In the genomic region with DNA sequence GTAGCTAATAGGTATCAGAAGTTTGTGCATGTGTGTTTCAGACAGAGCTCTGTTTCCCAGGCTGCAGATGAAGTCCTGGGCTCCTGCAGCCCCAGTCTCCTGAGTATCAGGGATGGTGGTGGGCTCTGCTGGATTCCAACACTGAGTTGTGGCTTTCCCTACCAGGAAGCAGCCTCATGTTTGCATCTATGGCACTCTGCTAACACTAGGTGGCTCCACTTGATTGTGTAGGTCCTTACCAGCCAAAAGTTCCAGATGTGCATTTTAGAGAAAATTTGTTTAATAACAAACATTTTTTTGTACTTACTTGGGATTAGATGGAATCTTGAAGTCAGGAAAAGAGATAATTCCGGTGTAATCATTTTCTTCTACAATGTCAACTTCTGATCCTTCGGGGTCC, we compare ENCODE assay signal across 9 mouse cellular contexts. TPM values are rescaled to one million over a fixed set of nuclear protein-coding genes. Genes with fewer than 3 reads are reported as not detected.
DNase-seq lines count a peak whose midpoint lies in the region; ATAC-seq and TF ChIP-seq lines count a peak whose summit lies in the region.
"Had no signal": no experiment of that assay in that cellular context is flagged by ENCODE, and none has a peak within 500 bp of the region (broad histone marks: within the 10 kb centered on the region; RNA-seq: fewer than 3 reads in every experiment).

No protein-coding gene starts in this region.

- H3K4me1 ChIP-seq in ES-E14 (ENCODE audit: control insufficient read depth in 2 of 2, insufficient read depth in 2 of 2, low read length in 2 of 2, poor library complexity in 1 of 2): no peaks in the 10 kb centered on the region
- no peaks in the 10 kb centered on the region; the same call in 1 of the 2 replicates for H3K4me1 ChIP-seq in bone marrow, adult 2 months (ENCODE audit: control insufficient read depth, insufficient read depth, low read length)
- no peaks in the 10 kb centered on the region for H3K4me1 ChIP-seq in hindbrain, postnatal 0 days (ENCODE audit: insufficient read depth, low read length)
- H3K4me1 ChIP-seq in forebrain, embryonic 11.5 days (replicated peaks; ENCODE audit: control insufficient read depth, insufficient read depth, low read length): no peaks in the 10 kb centered on the region

- no peak overlapping the region for H3K4me2 ChIP-seq in hindbrain, postnatal 0 days (ENCODE audit: low read depth, low read length)
- H3K4me2 ChIP-seq in forebrain, embryonic 11.5 days (ENCODE audit: low read depth, low read length, severe bottlenecking): no peak overlapping the region

- in situ Hi-C loops in ES-E14 (cut with MboI; ENCODE audit: low sequenced_read_pairs in 2 of 2, unreplicated experiment in 2 of 2): no loop called here

- H3K36me3 ChIP-seq in ES-E14 (ENCODE audit: control insufficient read depth, insufficient read depth, low read length, poor library complexity, severe bottlenecking): no peaks in the 10 kb centered on the region
- no peaks in the 10 kb centered on the region for H3K36me3 ChIP-seq in hindbrain, postnatal 0 days (ENCODE audit: insufficient read depth, low read length)
- H3K36me3 ChIP-seq in forebrain, embryonic 11.5 days (ENCODE audit: control insufficient read depth, insufficient read depth, low read length): no peaks in the 10 kb centered on the region

- DNase-seq in layer of hippocampus, adult 2 months (ENCODE audit: low spot score in 2 of 2): no peak
- DNase-seq in layer of hippocampus, adult 9-11 months: no peak
- peak; percentile 34 for DNase-seq in ES-E14 (ENCODE audit: low read depth, low spot score)
- peak; percentile 50 for DNase-seq in hindbrain, postnatal 0 days (ENCODE audit: low spot score)
- DNase-seq in retina, embryonic 14.5 days (ENCODE audit: low spot score): peak; percentile 55
- DNase-seq in forebrain, embryonic 11.5 days (ENCODE audit: low spot score): no peak
- no peak for DNase-seq in cerebellum, postnatal 36 days

- no peak overlapping the region for H3K27ac ChIP-seq in layer of hippocampus, adult 2 months
- no peak overlapping the region for H3K27ac ChIP-seq in ES-E14 (ENCODE audit: insufficient read depth, low read depth, low read length, poor library complexity, severe bottlenecking)
- H3K27ac ChIP-seq in bone marrow, adult 2 months (ENCODE audit: control insufficient read depth, insufficient read depth, low read depth, low read length, poor library complexity): no peak overlapping the region
- no peak overlapping the region for H3K27ac ChIP-seq in hindbrain, postnatal 0 days
- no peak overlapping the region for H3K27ac ChIP-seq in forebrain, embryonic 11.5 days (ENCODE audit: low read depth, low read length)

- WGBS in bone marrow, adult 2 months: 64% methylated on average over 2 of the region's 2 CpGs
- WGBS in hindbrain, postnatal 0 days: 78% methylated on average over 2 of the region's 2 CpGs
- 71% methylated on average over 2 of the region's 2 CpGs for WGBS in forebrain, embryonic 11.5 days

- H3K4me3 ChIP-seq in layer of hippocampus, adult 2 months: no peak overlapping the region
- no peak overlapping the region for H3K4me3 ChIP-seq in ES-E14 (ENCODE audit: insufficient read depth in 1 of 2, low read depth in 1 of 2, low read length in 2 of 2, poor library complexity in 1 of 2, severe bottlenecking in 1 of 2)
- H3K4me3 ChIP-seq in bone marrow, adult 2 months (replicated peaks; ENCODE audit: control insufficient read depth, low read depth, low read length): no peak overlapping the region
- no peak overlapping the region for H3K4me3 ChIP-seq in hindbrain, postnatal 0 days (ENCODE audit: low read length)
- no peak overlapping the region for H3K4me3 ChIP-seq in forebrain, embryonic 11.5 days (ENCODE audit: low read depth, low read length)

- no peaks in the 10 kb centered on the region for H3K9me3 ChIP-seq in ES-E14 (ENCODE audit: control insufficient read depth, insufficient read depth, low read depth, low read length)
- no peaks in the 10 kb centered on the region for H3K9me3 ChIP-seq in hindbrain, postnatal 0 days (ENCODE audit: low read length)
- H3K9me3 ChIP-seq in forebrain, embryonic 11.5 days (ENCODE audit: control insufficient read depth, low read length): no peaks in the 10 kb centered on the region

- no peaks in the 10 kb centered on the region for H3K27me3 ChIP-seq in hindbrain, postnatal 0 days (ENCODE audit: insufficient read depth, low read length)
- H3K27me3 ChIP-seq in forebrain, embryonic 11.5 days (ENCODE audit: control insufficient read depth, insufficient read depth, low read length): no peaks in the 10 kb centered on the region

- no peak overlapping the region for H3K9ac ChIP-seq in ES-E14 (ENCODE audit: insufficient read depth, low read depth, low read length, poor library complexity, severe bottlenecking)
- H3K9ac ChIP-seq in hindbrain, postnatal 0 days (replicated peaks; ENCODE audit: low read length): no peak overlapping the region
- H3K9ac ChIP-seq in forebrain, embryonic 11.5 days (ENCODE audit: low read length): no peak overlapping the region

- peak; percentile 82 for TF ChIP-seq CTCF in layer of hippocampus, adult 2 months (conservative IDR thresholded peaks at IDR 0.05)
- peak; percentile 49 for TF ChIP-seq CTCF in bone marrow, adult 2 months (IDR thresholded peaks at IDR 0.05; ENCODE audit: control insufficient read depth, insufficient read depth, low read length)
- peak; percentile 66 for TF ChIP-seq CTCF in hindbrain, postnatal 0 days (IDR thresholded peaks at IDR 0.05; ENCODE audit: low read depth)

- no peak for TF ChIP-seq POLR2A in bone marrow, adult 2 months (IDR thresholded peaks at IDR 0.05; ENCODE audit: borderline replicate concordance, control insufficient read depth, low read depth, low read length)

- no peak for ATAC-seq in hindbrain, postnatal 0 days
- ATAC-seq in forebrain, embryonic 11.5 days (replicated peaks; ENCODE audit: low FRiP score): no peak

TF ChIP-seq in ES-E14, 5 proteins besides CTCF, POLR2A, EP300 and RAD21:
- TF ChIP-seq ZC3H11A (IDR thresholded peaks at IDR 0.05; ENCODE audit: borderline replicate concordance, low read depth, low read length) (peak; percentile 70; the same call in 1 of the 2 replicates), HCFC1 (IDR thresholded peaks at IDR 0.05; ENCODE audit: borderline replicate concordance, insufficient read depth, low read length) (no peak), CHD2 (IDR thresholded peaks at IDR 0.05; ENCODE audit: low read depth, low read length) (no peak), ZNF384 (IDR thresholded peaks at IDR 0.05; ENCODE audit: low read depth, low read length) (no peak)

RNA-seq across cellular contexts. Expression of gene Hc, which starts 16.3 kb away (rescaled TPM):
- total RNA-seq in layer of hippocampus, adult 2 months (2021): not detected
- 0.11 and 0.45 TPM in 2 replicates for total RNA-seq in ES-E14 (2012; rRNA removed)
- 2.3 and 3.9 TPM in 2 replicates for polyA plus RNA-seq in bone marrow, adult 2 months (2011; ENCODE audit: insufficient read depth, insufficient read length, low replicate concordance, missing spikeins)
- total RNA-seq in hindbrain, postnatal 0 days (2014; rRNA removed): 0.10 and 1.3 TPM in 2 replicates
- 0.63 and 0.69 TPM in 2 replicates for polyA plus RNA-seq in hindbrain, postnatal 0 days (2015; fragmentation: Nextera tagmentation; extraction: Ambion mirVana)
- 0.76 and 1.6 TPM in 2 replicates for polyA plus RNA-seq in forebrain, embryonic 11.5 days (2014; fragmentation: Nextera tagmentation; extraction: Ambion mirVana)
- polyA plus RNA-seq: gonadal fat pad, adult 2 months had no signal

RNA-seq across cellular contexts. Expression of gene AI182371, which starts 56.4 kb away (rescaled TPM):
- under 1 TPM; 0.44 to 0.61 TPM for total RNA-seq in layer of hippocampus, adult 2 months (2021)
- total RNA-seq in ES-E14 (2012; rRNA removed): 0.58 and 1.2 TPM in 2 replicates
- 1.1 and 2.4 TPM in 2 replicates for polyA plus RNA-seq in bone marrow, adult 2 months (2011; ENCODE audit: insufficient read depth, insufficient read length, low replicate concordance, missing spikeins)
- 0.29 TPM in 1 of 2 replicates, not detected in the other for total RNA-seq in hindbrain, postnatal 0 days (2014; rRNA removed)
- 0.30 and 0.48 TPM in 2 replicates for polyA plus RNA-seq in hindbrain, postnatal 0 days (2015; fragmentation: Nextera tagmentation; extraction: Ambion mirVana)
- polyA plus RNA-seq in forebrain, embryonic 11.5 days (2014; fragmentation: Nextera tagmentation; extraction: Ambion mirVana): 0.17 TPM in 1 of 2 replicates, not detected in the other

Comparison
In these comparisons a context has a peak if more than half of its experiments do, and no peak if none do; other contexts are left out.
1. DNase-seq: peak in ES-E14 (single experiment), hindbrain, postnatal 0 days (single experiment) and retina, embryonic 14.5 days (single experiment); none in layer of hippocampus, adult 2 months (0 of 2), layer of hippocampus, adult 9-11 months (single experiment), forebrain, embryonic 11.5 days (single experiment) and cerebellum, postnatal 36 days (0 of 2).
2. Peak in every context shown above with its lines, with median percentiles within 50 percentile points of each other: CTCF ChIP-seq.